Mouse (Mus musculus) embryonic stem cell, embryonic (primary cell): ENCODE measurements around the gene Trim52.
"Not testable (repeated sequence)": the region's sequence is repeated elsewhere in the genome, so short reads cannot be mapped to it uniquely, and the experiment has no call there.

ENCODE experiments used
- CTCF ChIA-PET, 4 experiments: fragments of 300-600 bp in 2 of 4; fragments of 350-600 bp in 2 of 4; sonication (Branson Sonifier 250); formaldehyde crosslinking; loops; one replicate each; lab custom pipeline; 2022; ENCODE audit warnings: inconsistent platforms in 2 of 4; lab: Charles Lee
- POLR2A ChIA-PET, 4 experiments: fragments of 300-600 bp in 2 of 4; fragments of 350-600 bp in 2 of 4; sonication (Branson Sonifier 250); formaldehyde crosslinking; loops; one replicate each; lab custom pipeline; 2022; ENCODE audit warnings: antibody characterized with exemption in 4 of 4, inconsistent platforms in 1 of 4; lab: Charles Lee

The Trim52 gene

GRCm38 (mm10) chr14:106105980-106106379 lies at the start of gene Trim52:
TSS of gene Trim52 (plus strand) at chr14:106106198.
- ChIA-PET CTCF (interaction anchor here in 1 of 4 experiments (0.5 kb wide), 1 partner anchor 606 kb away, joined by 3 read pairs; no protein-coding TSS in a partner anchor), POLR2A (interaction anchor here in 2 of 4 experiments (0.5 to 1.4 kb wide), 7 partner anchors 45 to 908 kb away, joined by 3 to 5 read pairs (median 4); no protein-coding TSS in a partner anchor)

- POLR2A ChIA-PET: interaction anchor here in 1 of 4 experiments (0.6 kb wide), 1 partner anchor 23 kb away, joined by 3 read pairs; no protein-coding TSS in a partner anchor
- CTCF ChIA-PET: no interaction called here
Observed at GRCm38 (mm10) chr14:106072608-106073007, 33.4 kb upstream of the Trim52 start.

- ChIA-PET POLR2A (no interaction called here), CTCF (no interaction called here)
Observed at GRCm38 (mm10) chr14:106075181-106076064, 30.6 kb upstream of the Trim52 start.

GRCm38 (mm10) chr14:106088480-106089037 lies 17.4 kb upstream of the Trim52 start:
- ChIA-PET CTCF (no interaction called here), POLR2A (no interaction called here)

GRCm38 (mm10) chr14:106096816-106097215 lies 9.2 kb upstream of the Trim52 start:
- ChIA-PET POLR2A (no interaction called here), CTCF (no interaction called here)

- ChIA-PET POLR2A (no interaction called here), CTCF (interaction anchor here in 1 of 4 experiments (0.6 kb wide), 1 partner anchor 528 kb away, joined by 6 read pairs; no protein-coding TSS in a partner anchor)
Observed at GRCm38 (mm10) chr14:106100858-106101257, 5.1 kb upstream of the Trim52 start.

GRCm38 (mm10) chr14:106106425-106106824 lies 427 bp downstream of the Trim52 start:
- ChIA-PET POLR2A (interaction anchor here in 2 of 4 experiments (0.6 to 1.4 kb wide), 4 partner anchors 208 to 680 kb away, joined by 3 to 4 read pairs (median 4); no protein-coding TSS in a partner anchor), CTCF (no interaction called here)

- ChIA-PET CTCF (no interaction called here), POLR2A (no interaction called here)
Observed at GRCm38 (mm10) chr14:106119371-106119770, 13.4 kb downstream of the Trim52 start.

GRCm38 (mm10) chr14:106136272-106136671 lies 30.3 kb downstream of the Trim52 start:
- POLR2A ChIA-PET: no interaction called here
- CTCF ChIA-PET: no interaction called here

GRCm38 (mm10) chr14:106151188-106151587 lies 45.2 kb downstream of the Trim52 start:
- ChIA-PET POLR2A (interaction anchor here in 1 of 4 experiments (0.8 kb wide), 1 partner anchor 530 kb away, joined by 5 read pairs; no protein-coding TSS in a partner anchor), CTCF (no interaction called here)

GRCm38 (mm10) chr14:106154879-106155576 lies 49.0 kb downstream of the Trim52 start:
- ChIA-PET POLR2A (no interaction called here), CTCF (no interaction called here)

- ChIA-PET POLR2A (interaction anchor here in 1 of 4 experiments (0.6 kb wide), 1 partner anchor 436 kb away, joined by 3 read pairs; no protein-coding TSS in a partner anchor), CTCF (no interaction called here)
Observed at GRCm38 (mm10) chr14:106156533-106156932, 50.5 kb downstream of the Trim52 start.

- ChIA-PET CTCF (no interaction called here), POLR2A (no interaction called here)
Observed at GRCm38 (mm10) chr14:106162331-106162730, 56.3 kb downstream of the Trim52 start.

- CTCF ChIA-PET: no interaction called here
- POLR2A ChIA-PET: no interaction called here
Observed at GRCm38 (mm10) chr14:106163196-106163595, 57.2 kb downstream of the Trim52 start.

- CTCF ChIA-PET: interaction anchor here in 1 of 4 experiments (0.6 kb wide), 1 partner anchor 434 kb away, joined by 3 read pairs; no protein-coding TSS in a partner anchor
- POLR2A ChIA-PET: not testable (repeated sequence)
Observed at GRCm38 (mm10) chr14:106163933-106164332, 57.9 kb downstream of the Trim52 start.

- POLR2A ChIA-PET: no interaction called here
- CTCF ChIA-PET: no interaction called here
Observed at GRCm38 (mm10) chr14:106176879-106177278, 70.9 kb downstream of the Trim52 start.

- CTCF ChIA-PET: no interaction called here
- POLR2A ChIA-PET: no interaction called here
Observed at GRCm38 (mm10) chr14:106178245-106178644, 72.2 kb downstream of the Trim52 start.

GRCm38 (mm10) chr14:106179102-106179727 lies 73.2 kb downstream of the Trim52 start:
- POLR2A ChIA-PET: no interaction called here

GRCm38 (mm10) chr14:106179728-106180125 lies 73.7 kb downstream of the Trim52 start:
- POLR2A ChIA-PET: no interaction called here
- CTCF ChIA-PET: no interaction called here

More at GRCm38 (mm10) chr14:106179102-106179727, 73.2 kb downstream of the Trim52 start:
- CTCF ChIA-PET: no interaction called here
